Mouse (Mus musculus) spleen, adult 18-20 months (tissue): ENCODE measurements at regions not wholly inside any gene's neighbourhood (a gene's known extent, or its start where the extent isn't known, plus 50 kb on each side); places are given as distances from the start of the nearest gene placed in this dataset.

ENCODE experiments used
- DNase-seq, 2 experiments: peaks; one replicate each; pipeline ENCODE4 v3.0.0; 2022; ENCODE audit warnings: mixed read lengths in 2 of 2

DNA sequence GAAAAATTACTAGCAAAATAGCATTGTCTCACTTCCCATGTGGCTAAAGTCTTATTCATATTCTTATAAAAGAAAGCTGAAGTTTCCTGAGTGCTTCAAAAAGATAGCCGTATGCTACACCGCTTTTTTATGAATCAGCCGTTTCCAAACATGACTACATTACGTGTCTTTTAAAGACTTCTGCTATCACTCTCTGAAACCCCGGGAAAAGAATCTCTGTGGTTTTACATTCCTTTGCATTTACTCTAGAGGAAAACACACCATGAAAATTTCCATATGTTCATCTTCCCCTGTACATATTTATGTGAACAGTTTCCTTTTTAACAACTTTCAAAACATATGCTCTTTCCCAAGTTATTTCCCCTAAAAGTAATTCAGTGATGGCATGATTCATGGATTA is 882.3 kb downstream of the Gsdmc2 start:
- DNase-seq = no peak

DNA sequence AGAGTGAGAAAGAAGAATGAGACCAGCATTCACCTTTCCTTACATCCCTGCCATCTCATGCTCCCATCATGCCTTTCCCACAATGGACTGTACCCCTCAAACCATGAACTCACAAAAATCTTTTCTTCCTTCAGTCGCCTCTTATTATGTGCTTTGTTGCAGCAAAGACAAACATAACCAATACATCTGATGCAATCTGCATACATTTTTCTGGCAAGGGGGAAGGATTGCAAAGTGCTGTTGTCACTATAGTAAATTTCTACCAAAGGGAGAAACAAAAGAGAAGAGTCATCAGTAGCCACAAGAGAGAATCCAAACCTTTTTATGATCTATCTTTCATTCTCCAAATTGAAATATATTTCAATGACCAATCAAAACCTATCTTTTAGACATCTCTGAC is 884.4 kb downstream of the Gsdmc2 start:
- no peak for DNase-seq

DNA sequence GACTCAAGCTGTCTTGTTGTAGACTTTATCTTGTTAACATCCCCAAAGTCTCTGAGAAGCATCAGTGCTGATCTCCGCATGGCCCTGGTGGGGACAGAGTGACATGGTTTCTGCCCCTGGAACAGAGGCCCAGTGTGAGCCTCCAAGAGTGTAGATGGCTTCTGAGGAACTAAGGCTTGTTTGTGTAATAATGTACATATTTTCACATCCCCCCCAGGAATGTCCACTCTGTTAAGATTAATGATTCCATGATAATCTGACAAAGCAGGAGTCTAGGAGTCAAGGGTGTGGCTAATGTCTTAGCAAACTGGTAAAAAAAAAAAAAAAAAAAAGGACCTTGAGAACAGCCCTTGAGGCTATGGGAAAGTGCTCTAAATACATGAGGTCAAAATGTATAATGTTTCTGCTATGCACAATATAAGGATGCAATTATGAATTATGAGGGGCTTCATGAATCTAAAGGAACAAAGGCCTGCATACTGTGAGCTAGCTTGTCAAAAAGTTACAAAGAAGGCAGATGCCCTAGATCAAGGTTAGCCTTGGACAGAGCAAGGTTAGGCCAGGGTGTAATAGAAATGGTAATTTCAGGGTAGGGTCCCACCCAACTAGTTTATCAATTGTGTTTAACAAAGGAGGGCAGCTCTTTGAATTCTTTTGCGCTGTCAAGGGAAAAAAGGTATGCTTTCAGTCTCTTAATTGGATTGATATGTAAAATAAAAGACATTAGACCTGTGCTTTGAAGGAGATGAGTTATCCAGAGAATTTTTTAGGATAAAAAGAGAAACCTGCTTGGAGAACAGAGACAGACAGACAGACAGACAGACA is 886.3 kb downstream of the Gsdmc2 start:
- no peak for DNase-seq

DNA sequence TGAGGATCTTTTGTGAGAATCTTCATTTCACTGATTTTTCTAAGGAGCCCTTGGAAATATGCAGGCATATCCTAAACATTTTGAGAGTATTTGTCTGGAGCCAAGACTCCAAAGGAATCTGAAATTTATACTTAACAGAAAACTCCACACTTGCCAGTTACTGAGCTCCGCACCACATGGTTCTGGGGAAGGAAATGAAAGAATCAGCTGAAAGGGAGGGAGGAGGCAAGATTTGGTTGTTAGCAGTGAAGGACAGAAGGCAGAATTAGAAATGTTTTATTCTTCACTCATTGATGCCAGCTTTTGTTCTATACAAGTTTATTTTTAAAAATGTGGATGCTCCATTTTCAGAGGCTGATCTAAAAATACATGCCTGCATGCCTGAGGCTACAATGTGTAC is 890.1 kb downstream of the Gsdmc2 start:
- DNase-seq = no peak

DNA sequence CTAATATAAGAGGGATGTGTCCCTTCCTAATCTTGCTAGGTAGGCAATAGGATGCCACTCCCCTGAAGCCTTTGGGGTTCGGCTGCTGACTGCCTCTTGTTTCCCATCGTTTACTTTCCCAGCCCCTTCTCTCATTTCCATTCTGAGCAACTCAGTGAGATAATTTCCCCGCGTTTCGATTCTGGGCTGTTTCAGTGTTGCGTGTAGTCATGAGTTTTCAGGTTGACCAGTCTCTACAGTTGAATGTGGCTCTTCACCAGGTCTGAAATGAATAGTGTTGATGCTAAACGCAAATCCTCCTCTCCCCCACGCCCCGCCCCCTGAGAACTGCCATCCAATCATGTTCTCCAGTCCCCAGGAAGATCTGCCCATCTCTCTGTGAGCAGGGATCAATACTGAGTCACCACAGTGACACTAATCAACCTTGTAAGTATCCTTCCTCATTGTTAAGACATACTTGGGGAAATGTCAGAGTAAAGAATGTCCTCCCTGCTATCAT is 890.6 kb downstream of the Gsdmc2 start:
- no peak for DNase-seq

DNA sequence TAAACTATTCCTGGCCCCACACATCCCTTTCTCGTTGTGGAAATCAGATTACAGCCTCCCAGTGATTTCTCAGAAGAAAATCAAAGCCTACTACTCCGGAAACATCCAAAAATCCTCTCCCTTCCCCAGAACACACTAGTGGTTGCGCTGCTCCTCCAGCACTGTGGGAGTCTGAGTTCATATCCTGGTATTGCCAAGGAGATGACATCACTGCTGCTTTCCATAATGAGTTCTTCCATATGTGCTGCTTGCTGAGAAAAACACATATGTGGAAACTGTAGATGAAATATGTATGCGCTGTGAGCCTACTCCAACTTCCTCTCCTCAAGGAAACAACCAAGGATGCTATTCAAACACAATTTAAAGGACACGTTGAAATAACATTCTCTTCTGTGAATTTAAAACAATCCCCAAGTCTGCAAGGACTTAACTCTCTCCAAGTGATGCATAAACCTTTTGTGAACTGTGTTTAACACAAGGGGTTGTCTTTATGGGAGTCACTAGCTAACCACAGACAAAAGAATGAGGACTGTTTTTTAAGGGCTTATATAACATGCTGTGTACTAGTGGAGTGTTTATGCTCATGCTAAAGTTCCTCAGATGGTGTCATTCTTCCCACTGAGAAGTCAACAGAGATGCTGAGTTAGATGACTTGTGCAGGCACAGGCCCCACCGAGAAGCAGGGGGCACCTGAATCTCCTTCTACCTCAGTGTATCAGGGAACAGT is 891.6 kb downstream of the Gsdmc2 start:
- no peak for DNase-seq

DNA sequence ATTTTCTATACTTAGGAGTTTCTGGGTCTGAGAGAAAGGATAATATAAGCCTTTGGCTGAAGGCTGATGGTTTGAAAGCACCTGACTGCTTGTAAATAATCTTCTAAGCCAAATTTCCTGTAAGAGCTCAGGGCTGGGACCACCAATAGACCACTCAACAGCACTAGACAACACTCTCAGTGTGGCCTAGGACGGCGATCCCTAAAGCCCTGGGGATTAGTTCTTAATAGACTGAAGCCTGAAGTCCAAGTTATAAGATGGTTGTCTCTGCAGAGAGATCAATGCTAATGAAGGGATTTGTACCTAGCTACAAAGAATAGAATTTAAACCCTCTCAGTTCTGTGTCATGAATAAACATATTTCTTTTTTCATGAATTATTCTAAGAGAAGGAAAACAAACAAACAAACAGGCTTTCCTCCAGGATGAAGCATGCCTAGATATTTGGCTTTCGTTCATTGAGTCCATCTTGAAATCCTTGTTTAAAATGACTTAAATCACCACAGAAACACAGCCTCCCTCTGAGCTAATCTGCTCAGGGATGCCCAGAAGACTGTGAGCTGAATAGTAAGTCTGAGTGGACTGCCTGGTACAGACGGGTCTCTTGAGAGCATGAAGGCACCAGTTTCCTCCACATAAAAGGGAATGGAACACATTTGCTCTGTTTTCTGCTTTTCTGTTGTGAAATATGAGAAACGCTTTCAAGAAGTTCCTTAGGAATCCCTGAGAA is 892.3 kb downstream of the Gsdmc2 start:
- DNase-seq = no peak

DNA sequence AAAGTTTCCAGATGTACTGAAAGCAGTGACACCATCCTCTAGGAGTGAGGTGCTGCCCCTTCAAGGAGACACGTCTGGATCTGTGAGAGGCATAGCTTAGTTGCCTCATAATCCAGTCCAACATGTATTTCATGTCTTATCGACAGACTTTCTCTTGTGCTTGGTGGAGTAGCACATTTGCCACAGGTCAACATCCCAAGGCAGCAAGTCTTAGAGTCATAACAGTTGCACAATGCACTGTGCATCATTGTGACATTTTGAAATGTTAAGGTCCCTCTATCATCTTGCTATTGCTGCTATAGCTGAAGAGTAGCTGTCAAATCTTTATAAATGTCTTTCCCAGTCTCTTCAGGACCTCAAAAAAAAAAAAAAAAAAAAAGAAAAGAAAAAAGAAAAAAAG is 905.6 kb downstream of the Gsdmc2 start:
- no peak for DNase-seq

DNA sequence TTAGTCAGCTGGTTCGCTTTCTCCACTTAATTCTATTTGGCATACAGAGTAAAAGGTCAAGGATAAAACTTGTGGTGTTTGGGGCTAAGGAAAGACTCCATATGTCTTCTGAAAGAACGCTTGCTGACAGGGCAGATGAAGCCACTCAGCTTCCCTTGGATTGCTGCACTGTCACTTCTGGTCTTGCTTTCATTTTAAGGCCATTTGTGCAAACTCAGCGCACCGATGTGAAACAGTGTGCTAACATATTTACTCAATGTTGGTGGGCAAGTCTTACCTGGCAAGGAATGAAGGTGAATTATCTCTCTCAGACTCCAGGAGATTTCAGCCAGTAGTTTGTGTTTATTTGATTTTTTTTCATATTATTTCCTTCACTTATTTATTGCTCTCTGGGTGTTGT is 907.2 kb downstream of the Gsdmc2 start:
- DNase-seq = no peak

DNA sequence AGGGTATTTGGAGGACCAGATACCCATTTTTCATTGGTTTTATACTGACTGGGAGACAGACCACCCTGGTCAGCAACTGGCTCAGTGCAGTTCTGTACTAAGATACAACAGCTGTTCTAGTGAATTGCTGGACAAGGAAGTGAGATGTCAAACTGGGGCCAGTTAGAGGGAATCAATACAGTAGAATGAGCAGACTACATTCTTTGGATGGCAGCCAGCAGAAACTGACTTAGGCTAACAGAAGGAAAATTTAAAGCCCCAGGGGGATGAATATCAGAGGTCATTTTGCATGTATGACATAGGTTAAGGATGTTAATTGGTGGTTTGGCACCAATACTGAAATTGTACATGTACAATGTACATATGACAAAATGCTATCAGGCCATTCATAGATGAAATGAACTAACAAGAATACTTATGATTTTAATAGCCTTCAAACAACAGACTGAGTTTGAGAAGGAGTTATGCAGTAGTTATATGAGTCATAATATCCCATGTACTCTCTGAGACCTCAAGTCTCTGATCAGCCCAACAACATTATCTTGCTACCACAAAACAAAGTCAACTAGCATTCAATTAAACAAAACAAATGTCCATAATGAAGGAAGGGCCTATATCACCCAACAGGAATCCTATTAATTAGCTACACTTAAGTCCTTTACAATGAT is 910.3 kb downstream of the Gsdmc2 start:
- no peak for DNase-seq

DNA sequence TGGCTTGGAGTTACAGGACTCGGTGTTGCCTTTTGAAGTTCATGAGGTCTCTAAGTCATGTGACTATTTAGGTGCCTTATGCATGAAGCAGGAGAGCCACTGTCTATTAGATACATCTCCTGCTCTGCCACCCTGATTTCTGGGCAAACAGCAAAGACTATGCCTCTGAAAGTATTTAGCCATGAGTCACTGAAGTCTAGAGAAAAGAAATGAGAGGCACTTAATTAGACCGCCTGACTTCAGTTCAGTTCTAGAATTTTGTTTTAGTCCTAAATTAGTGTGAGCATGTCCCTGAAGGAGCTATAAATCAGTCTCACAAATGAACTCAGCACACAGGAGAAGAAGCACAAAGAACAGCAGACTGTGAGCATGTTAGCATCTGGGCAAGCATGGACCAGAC is 924.5 kb downstream of the Gsdmc2 start:
- no peak for DNase-seq

DNA sequence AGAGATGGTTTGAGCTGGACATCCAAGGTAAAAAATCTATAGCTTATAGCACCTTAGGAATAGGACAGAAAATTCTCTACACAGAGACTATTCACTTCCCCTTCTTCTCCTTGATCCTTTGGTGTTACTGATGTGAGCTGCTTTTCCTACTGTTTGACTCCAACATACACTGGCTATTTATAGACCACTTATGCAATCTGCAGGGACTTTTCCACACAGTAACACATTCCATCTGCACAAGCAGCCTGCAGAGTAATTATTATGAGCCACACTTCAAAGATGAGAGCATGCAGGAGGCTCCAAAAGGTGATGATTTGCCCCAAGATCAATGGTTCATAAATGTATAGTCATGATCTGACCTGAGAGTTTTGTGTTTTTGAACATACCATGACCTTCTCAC is 925.7 kb downstream of the Gsdmc2 start:
- DNase-seq = no peak

DNA sequence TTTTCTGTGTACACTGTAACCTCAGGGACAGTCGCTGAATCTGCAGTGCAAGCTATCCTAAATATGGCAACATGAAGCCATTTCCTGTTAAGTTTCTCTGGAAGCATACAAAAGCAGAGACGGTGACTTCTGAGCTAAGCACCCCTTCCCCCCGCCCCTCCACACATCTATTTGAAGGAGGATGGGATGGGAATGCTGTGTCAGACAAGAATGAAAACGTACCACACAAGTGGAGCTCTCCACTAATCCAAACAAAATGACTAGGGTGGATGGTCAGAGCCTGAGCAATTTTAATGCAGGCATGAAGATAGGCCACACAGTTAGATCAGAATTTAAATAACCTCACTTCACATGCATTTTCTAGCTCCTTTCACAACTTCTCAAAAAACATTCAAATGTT is 936.6 kb downstream of the Gsdmc2 start:
- DNase-seq = no peak

DNA sequence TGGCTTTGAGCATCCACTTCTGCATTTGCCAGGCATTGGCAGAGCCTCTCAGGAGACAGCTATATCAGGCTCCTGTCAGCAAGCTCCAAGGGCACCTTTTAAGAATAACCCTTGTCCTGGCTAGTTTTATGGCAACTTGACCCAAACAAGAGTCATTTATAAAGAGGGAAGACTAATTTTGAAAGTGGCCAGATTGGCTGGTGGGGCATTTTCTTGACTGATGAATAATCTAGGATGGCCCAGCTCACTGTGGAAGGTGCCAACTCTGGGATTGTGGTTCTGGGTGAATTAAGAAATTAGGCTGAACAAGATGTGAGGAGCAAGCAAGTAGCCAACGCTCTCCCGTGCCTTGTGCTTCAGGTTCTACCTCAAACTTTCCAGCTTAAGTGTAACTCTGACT is 937.8 kb downstream of the Gsdmc2 start:
- DNase-seq = no peak

DNA sequence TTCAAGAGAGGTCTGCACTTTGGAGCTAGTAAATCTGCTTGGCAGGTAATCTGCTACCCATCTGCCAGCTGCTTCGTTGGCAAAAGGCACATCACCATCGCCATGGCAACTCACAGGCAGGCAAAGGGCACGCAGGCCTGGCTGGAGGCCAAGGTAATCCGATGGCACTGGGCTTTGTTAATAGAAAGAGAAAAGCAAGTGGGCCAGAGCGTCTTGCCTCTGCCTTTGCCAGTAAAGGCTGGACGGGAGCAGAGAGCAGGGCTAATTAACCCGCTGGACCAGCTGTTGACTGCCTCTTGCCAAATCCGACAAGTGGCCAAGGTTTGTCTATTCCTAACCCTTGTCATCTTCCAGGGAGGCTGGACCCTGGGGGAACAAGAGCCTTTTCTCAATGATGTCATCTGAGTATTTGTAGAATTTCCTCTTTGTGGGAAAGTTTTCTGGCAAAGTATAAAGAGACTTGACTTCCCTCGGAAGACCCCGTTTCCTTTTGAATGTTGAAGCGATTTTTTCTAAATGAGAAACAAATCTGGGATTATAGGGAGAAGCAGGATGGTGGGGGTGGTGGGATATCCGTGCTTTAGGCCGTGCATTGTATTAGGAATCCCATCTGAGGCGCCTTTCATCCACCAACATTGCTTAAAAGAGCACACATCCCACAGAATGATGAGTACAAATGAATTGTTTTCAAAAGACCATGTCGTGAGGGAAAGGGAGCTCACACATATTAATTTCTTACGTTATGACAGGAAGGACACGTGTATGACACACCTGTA is 941.7 kb downstream of the Gsdmc2 start:
- DNase-seq = peak; percentile 5

DNA sequence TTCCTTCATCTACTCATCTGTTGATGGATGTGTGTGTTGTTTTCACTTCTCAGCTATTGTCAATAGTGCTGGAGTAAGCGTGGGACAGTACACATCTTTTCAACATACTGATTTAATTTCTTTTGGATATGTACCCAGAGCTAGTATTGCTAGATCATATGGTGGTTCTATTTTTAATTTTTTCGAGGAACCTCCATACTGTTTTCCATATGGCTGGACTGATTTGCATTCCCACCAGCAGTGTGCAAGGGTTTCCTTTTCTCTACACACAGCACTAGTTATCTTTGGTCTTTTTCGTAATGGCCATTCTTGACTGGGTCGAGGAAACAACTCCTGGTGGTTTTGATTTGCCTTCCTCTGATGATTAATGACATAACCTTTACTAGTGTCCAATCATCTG is 943.0 kb downstream of the Gsdmc2 start:
- no peak for DNase-seq

DNA sequence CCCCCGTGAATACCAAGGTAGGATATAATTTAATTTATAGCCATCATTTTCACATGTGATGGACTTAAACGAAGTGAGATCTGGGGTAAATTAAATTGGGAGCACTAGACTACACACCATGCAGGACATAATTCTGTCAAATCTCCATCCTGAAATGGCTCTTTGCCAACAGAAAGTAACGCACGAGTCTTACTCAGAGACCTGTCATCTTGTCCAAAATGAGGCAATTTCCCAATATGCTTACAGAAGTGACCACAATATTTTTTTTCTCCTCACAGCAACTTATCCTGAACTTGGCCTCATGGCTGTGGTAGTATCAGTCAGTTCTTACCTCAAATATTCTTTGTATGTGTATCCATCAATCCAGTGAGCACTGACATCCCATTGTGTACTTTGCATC is 955.2 kb downstream of the Gsdmc2 start:
- DNase-seq = no peak

DNA sequence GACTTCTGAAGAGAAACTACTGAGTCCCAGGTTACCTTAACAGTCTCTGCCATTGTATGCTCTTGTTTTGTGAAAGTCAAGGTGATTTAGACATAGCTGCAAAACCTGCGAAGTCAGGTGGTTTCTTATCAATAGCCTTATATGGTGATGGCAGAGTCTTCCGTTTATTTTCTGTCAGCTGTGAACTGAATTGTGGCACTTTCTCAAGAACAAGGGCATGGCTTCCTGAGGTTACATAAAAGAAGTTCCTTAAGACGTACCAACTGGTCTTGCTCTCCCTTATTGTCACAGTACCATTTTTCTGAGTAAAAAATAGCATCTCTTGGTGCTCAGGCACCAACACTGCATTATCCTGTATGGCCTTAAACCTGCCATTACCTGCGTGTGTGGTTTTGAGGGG is 959.6 kb downstream of the Gsdmc2 start:
- no peak for DNase-seq

DNA sequence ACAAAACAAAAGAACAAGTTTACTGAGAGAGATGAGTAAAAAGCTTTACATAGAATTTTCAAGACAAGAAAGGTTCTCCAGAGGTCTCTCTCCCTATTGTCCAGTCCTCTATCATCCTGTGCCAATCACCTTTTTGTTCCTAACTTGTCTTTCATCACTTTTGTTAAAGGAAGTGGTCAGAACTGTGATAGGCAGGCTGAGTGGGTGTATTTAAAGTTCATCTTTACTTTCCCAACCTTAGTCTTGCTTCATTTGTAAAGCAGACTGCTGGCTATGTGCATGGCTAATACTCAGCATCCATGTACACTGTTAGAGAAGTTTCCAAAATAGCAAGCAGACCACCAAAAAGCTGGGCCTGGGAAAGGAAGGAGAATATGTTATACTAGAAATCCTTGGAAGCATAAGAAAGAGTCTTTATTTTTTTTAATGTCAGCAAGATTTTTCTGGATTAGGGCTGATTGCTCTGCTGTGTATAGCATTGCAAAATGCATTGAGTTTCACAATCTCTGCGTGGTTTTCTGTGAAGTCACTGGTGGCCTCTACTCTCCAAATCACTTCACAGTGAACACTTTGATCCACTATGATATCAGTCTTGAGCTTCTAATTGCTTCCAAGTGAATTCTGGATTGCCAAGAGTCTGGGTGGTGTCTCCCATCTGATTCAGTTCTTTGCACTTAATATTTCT is 973.8 kb downstream of the Gsdmc2 start:
- DNase-seq = no peak

DNA sequence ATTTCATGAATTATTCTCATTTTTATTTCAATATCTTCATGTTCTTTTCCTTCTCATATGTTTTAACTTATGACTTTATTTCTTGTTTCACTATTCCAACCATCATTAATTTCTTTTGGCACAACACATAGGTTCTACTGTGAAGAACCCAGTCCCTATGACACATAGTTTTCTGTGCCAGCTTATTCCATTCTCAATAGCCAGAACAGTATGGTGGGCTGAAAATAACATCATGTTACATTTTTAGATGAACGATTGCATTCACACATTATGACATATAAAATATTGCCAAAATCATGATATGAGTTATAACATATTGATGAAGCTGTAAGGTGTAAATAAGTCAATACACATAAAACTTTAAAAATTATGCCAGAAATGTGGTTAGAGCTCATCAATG is 982.4 kb downstream of the Gsdmc2 start:
- DNase-seq = no peak

DNA sequence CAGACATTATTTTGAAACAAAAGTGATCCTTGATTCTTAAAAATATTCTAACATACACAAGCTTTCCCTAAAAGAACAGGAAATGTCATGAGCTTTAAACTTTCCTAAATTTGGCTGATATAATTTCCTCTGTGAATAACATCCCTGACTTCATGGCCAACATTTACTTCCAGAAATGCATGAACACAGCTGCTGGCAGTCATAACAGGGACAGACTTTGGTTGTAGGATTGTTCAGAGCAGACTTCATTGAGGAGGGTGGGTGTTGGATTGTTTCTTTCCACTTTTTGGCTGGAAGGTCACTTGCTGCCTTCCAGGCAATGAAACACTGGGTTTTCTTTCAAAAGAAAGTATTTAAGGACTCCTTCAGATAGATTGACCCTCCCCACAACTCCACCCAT is 983.6 kb downstream of the Gsdmc2 start:
- no peak for DNase-seq

DNA sequence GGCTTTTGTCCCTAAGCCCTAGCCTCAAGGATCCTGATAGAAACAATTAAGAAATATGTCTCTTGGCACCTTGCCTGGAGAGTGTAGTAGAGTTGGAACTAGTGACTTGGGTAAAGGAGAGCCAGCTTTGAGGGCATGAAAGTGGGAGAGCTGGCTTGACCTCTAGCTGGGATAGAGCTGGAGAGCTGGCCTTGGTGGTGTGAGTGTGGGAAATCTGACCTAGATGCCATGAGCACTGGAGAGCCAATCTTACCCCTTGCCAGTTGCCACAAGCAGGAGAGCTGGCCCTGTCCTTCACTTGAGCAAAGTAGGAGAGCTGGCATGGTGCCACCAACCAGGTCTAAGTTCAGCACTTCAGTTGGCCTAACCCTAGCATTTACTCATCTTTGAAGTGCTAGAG is 995.7 kb downstream of the Gsdmc2 start:
- DNase-seq = no peak
